Mouse (Mus musculus): ENCODE results near the gene Eif4enif1.
A peak's percentile ranks its signal among the peaks of the same experiment; 100 is the strongest.

Eif4enif1 gene

DNA sequence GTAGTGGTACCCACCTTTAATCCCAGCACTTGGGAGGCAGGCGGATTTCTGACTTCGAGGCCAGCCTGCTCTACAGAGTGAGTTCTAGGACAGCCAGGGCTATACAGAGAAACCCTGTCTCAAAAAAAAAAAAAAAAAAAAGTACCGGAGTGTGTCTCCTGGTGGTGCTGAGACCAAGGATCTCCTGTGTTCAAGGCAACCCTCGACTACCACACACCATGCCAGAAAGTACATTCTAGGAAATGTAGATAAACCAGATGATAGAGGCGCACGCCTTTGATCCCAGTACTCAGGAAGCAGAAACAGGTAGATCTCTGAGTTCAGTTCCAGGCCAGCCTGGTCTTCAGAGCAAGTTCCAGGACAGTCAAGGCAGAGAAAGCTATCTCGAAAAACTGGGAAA lies 64.9 kb downstream of the Eif4enif1 start:
- DNase-seq (ENCODE audit: low spot score in 2 of 2), result no peak

DNA sequence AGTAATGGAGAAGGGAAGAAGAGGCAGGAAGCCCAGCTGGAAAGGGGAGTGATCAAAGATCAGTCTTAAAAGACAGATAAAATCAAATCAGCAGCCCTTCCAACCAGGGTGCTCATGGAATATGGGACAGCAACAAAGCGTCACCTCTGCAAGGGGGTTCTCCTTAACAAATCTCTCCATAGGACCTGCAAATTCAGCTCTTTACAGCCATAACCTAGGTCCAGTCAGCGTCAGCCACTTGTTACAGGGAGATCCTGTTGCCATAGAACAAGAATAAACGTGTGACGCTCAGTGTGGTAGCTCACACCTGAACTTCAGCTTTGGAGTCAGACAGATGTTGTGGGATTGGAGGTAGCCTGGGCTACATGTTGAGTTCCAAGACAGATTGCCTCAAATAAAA lies 67.0 kb downstream of the Eif4enif1 start:
- peak in 1 of 2 experiments; percentile 9 for DNase-seq (ENCODE audit: low spot score in 2 of 2)

DNA sequence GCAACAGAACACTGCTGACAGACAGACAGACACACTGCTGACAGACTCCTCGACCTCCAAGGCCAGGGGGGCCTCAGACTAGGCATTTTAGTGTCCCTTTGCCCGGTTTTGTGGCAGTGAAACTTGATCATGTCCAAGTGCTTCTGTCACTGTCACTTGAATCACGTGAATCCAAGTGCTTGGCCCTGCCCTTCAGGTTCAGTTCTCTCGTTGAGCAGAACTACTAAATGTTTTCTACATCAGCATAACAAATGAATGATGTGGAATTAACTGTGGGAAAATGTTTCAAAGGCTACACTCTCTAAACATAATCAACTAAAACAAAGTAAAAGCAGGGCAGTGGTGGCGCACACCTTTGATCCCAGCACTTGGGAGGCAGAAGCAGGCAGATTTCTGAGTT lies 76.2 kb downstream of the Eif4enif1 start:
- DNase-seq (ENCODE audit: low spot score in 2 of 2), result no peak

DNA sequence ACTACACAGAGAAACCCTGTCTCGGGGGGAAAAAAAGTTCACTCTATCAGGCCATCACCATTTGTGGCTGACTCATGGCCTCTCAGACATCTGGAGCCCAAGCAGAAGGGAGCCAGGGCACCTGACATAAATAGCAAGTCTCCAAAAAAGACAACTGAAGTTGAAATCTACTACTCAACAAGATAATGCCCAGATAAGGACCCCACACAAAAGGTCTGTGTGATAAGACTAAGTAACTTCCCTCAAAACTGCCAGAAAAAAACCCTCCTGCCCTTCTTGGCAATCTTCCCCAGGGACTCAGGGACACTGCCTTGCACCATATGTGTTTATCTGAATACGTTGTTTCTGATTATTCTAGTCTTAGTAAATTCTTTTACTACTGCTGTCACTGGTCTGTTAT lies 77.5 kb downstream of the Eif4enif1 start:
- no peak for DNase-seq (ENCODE audit: low spot score in 2 of 2)

DNA sequence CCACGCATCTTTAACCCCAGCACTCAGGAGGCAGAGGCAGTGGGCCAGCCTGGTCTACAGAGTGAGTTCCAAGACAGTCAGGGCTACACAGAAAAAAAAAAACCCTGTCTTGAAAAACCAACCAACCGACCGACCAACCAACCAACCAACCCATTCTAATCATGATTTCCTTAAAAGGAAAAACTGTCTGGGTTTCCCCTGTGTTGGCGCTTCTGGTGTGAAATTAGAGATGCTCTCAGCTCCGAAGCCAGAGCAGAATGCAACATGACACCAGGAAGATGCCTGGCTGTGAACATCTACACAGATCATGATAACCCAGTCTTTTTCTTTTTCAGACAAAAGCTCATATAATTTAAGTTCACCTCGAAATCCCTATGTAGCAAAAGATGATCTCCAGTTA lies 80.7 kb downstream of the Eif4enif1 start:
- no peak for DNase-seq (ENCODE audit: low spot score in 2 of 2)

DNA sequence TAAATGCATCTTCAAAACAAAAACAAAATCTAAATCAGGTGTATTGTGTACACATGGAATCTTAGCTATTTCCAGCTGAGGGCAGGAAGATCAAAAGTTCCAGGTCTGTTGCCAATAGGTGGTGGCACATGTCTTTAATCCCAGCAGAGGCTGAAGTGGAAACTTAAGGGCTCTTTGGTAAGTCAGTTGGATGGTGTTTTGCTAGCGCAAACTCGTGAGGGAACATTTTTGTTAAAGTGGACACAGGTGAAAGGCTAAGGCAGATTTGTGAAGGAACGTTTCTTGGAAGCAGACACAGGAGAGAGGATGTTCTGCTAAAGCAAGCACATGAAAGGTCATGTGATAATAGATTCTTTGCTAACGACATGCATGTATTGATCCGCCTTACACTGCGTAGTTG lies 81.5 kb downstream of the Eif4enif1 start:
- no peak for DNase-seq (ENCODE audit: low spot score in 2 of 2)

DNA sequence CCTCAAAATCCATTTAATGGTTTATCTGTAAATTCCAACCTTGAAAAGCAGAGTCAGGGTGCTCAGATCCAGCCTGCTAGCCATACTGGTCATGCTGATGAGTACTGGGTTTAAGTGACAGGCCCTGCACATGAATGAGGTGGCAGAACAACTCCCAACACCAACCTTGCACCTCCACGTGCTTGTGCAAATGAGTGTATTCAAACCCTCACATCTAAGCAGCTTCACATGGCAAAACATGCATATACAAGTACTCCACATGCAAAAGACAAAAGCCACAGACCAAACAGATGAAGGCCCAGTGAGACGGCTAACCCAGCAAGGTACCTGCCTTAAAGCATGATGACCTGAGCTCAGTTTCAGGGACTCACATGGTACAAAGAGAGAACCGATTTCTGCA lies 83.7 kb downstream of the Eif4enif1 start:
- DNase-seq (ENCODE audit: low spot score in 2 of 2), result no peak

DNA sequence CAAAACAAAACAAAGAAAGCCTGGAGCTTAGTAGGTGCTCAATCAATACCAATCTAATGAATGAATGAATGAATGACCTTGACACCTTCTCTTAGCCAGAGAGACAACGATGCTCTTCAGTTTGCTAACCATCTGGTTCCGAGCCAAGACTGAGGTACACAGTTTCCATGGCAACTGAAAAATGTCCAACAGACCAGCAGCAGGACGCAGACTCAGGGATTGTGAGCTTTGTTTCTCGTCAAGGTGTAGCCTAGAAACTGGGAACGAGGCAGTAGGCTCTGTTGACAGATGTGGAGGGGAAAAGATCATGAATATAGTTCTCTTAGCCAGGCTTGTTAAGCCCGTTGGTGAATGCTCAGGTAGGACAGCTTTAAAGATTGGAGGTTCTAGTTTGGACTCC lies 84.9 kb downstream of the Eif4enif1 start:
- no peak for DNase-seq (ENCODE audit: low spot score in 2 of 2)

DNA sequence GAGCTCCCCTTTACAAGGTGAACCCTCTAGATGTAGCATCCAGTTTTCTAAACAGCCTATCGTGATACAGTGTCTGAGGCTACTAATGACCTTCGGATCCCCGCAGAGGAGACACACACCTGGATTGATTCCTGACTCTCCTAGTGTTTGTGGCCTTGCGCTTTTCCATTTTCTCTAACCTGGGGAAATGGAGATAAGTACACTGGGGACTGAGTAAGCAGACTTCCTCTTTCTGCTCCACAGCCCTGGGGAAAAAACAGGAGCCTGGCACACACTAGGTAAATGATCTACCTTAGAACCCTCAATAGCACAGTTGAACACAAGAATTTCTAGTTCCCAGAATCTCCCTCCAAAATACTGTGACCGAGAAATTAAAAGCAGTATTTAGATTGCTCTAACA lies 85.7 kb downstream of the Eif4enif1 start:
- no peak for DNase-seq (ENCODE audit: low spot score in 2 of 2)

DNA sequence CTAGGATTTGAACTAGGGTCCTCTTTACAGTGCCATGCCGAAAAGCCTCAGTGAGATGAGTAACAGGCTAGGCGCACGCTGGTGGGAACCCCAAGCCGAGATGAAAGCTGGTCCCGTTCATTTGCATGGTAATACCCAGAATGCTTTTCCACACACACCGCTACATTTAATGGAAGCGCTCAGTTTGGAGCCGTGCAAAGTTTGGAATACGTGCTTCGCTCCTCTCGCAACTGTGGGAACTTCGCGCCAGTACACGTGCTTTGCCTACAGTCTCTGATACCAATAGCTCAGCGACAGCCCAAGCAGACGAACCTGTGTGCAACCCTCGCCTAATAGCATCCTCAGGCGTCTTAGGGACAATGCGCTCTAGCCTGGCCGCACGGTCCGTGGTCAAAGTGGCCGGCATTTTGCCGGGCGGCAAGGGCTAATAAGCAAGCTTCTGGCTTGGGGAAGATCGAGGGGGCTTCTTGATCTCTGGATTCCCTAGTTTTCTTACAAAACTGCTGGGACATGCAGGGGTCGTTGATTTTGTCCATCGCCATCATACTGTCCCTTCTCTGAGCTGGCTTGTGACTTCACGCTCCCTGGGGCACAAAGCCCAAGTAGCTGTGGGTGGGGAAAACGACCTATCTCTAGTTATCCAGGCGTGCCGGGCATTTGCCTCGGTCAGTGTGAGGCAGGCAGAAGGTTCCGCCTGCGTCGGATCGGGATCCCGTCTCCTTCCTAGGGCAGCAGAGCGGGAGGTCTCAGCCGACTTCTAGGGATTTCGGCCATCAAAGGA lies 86.5 kb downstream of the Eif4enif1 start, which contains the start of gene Patz1:
Gene Patz1, plus strand, starts transcription at position 354 of the 781 bp plus-strand sequence.
- no peak for DNase-seq (ENCODE audit: low spot score in 2 of 2)

DNA sequence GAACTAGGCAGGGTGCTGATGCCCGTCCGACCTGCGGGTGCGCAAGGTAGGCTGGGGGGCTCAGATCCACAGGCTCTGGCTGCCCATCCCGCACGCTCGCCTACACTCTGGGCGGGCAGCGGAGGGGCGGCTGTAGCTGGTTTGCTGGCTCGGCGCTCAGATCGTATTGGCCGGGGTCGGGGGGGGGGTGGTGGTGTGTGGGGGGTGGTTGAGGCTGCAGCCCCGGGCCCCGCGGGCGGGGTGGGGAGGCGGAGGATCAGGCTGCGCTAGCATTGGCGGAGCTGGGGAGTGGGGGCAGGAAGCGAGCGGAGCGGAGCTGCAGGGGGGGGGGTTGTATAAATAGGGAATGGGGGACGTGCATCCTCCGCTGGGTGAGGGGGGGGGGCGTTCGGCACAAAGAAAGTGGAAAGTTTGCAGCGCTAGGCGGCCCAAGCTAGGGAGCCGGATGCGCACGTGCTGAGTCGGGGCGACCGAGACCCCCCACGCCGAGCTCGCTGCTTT lies 87.2 kb downstream of the Eif4enif1 start:
- peak; percentile 77 to 79 for DNase-seq (ENCODE audit: low spot score in 2 of 2)

DNA sequence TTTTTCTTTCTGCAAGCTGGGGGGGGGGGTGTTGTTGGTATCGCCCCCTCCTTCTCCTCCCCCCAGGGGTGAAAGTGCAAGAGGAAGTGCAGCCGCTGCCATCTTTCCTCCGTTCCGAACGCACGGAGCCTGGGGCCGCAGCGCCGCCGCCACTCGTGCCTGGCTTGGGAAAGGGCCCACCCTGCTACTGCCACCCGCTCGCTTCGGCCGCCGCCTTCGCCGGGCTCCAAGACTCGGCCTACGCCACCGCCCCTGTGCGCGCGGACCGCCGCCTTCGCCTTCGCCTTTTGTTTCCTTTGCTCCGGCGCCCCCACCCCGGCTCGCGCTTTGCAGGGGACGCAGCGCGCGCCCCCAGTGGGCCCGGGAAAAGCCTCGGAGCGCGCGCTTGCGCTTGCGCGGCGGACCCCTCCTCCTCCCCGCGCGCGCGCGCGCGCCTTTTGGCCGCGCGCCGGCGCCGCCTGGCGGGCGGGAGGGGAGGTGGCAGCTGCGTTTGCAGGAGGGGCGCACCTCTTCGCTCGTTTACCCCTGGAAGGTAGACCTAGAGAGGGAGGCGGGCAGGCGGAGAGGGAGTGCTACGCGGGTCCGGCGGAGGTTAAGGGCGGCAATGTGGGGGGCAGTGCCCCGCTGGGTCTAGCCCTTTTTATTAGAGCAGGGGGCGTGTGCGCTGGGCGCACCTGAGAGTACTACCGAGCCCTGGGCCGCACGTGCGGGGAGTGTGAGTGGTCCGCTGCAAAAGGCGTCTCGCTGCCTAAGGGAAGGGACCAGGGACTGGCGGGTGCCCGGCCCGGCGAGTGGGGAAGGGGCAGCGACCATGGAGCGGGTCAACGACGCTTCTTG lies 87.8 kb downstream of the Eif4enif1 start:
- DNase-seq (ENCODE audit: low spot score in 2 of 2), result peak; percentile 78 to 83

DNA sequence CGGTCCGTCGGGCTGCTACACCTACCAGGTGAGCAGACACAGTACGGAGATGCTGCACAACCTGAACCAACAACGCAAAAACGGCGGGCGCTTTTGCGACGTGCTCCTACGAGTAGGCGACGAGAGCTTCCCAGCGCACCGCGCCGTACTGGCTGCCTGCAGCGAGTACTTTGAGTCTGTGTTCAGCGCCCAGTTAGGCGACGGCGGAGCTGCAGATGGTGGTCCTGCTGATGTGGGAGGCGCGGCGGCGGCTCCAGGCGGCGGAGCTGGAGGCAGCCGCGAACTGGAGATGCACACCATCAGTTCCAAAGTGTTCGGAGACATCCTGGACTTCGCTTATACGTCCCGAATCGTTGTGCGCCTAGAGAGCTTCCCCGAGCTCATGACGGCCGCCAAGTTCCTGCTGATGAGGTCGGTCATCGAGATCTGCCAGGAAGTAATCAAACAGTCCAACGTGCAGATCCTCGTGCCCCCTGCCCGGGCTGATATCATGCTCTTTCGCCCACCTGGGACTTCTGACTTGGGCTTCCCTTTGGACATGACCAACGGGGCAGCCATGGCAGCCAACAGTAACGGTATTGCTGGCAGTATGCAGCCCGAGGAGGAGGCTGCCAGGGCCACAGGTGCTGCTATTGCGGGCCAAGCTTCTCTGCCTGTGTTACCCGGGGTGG lies 88.6 kb downstream of the Eif4enif1 start:
- peak in 1 of 2 experiments; percentile 40 for DNase-seq (ENCODE audit: low spot score in 2 of 2)

DNA sequence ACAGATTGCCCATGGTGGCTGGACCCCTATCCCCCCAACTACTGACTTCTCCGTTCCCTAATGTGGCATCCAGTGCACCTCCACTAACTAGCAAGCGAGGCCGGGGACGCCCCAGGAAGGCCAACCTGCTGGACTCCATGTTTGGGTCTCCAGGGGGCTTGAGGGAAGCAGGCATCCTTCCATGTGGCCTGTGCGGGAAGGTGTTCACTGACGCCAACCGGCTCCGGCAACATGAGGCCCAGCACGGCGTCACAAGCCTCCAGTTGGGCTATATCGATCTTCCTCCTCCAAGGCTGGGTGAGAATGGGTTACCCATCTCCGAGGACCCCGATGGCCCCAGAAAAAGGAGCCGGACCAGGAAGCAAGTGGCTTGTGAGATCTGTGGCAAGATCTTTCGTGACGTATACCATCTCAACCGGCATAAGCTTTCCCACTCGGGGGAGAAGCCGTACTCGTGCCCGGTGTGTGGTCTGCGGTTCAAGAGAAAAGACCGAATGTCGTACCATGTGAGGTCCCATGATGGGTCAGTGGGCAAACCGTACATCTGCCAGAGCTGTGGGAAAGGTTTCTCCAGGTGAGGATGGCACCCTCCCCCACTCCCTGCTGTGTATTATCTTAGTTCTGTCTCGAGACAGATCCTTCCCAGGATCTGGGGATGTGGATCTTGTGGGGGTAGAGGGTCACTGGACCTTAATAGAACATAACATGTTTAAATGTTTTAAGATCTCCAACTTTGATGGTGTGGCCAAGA lies 89.3 kb downstream of the Eif4enif1 start:
- no peak for DNase-seq (ENCODE audit: low spot score in 2 of 2)

DNA sequence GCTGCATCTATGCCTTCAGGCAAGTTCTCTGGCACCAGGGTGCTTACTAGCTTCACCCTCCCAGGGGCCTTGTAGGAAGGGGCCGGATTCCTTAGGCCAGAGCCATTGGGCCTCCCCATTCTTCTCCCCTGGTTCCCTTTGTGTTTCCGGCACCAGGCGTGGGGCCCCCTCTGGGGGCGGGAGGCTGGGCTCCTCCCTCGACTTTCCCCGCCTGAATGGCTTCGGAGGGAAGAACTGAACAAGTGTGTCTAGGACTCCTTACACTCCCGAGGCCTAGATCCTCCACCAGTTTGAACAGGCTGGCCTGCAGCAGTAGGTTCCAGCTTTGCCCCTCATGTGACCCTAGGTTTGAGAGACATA lies 89.8 kb downstream of the Eif4enif1 start:
- DNase-seq (ENCODE audit: low spot score in 2 of 2), result peak; percentile 73 to 75

DNA sequence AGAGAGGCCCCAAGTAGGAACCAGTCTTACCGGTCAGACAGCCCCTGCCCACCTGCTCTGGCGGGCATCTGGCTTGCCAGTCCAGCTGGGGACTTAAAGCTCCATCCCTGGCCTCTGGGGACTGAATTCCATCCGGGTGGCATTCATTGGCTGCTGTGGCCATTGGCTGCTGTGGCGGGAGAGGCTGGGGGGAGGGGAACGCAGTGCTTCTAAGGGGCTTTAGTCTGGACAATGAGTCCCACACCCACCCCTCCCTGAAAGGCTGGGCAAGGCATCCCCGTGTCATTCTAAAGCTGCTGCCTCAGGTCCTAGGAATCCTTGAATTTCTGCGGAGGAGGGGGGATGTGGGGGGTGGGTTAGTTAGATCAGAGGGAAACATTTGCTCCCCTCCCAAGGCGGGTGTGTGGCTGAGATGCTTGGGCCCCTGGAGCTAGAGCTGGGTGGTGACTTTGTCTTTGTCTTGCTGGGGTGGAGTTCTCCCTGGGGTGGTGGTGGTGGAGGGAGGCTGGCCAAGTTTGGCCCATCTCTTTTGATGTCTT lies 90.6 kb downstream of the Eif4enif1 start:
- peak; percentile 42 to 67 for DNase-seq (ENCODE audit: low spot score in 2 of 2)

DNA sequence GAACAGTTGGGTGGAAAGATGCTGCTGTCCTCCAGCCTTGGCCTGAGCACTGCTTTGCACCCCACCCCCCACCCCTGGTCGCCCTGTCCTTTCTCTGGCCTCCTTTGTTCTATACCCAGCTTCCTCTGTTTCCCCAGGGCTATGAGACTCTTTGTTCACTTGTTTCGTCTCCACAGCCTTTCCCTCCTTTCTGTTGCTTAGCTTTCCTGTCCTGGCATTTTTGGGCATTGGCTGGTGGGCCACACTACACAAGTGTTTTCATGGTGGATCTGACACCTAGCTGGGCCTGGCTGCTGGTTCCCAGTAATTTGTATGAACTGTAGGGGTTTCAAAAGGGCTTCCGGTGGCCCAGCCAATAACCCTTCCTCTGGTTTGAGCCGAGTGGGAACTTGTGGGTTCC lies 91.2 kb downstream of the Eif4enif1 start:
- no peak for DNase-seq (ENCODE audit: low spot score in 2 of 2)

Data from urinary bladder, postnatal 4 days (tissue).